Mouse (Mus musculus) embryonic stem cell, embryonic (primary cell): ENCODE data around the gene Depdc5.

Experiments used
- CTCF ChIA-PET, 4 experiments: fragments of 300-600 bp in 2 of 4; fragments of 350-600 bp in 2 of 4; sonication (Branson Sonifier 250); formaldehyde crosslinking; loops; one replicate each; lab custom pipeline; 2022; ENCODE audit warnings: inconsistent platforms in 2 of 4; lab: Charles Lee
- POLR2A ChIA-PET, 4 experiments: fragments of 300-600 bp in 2 of 4; fragments of 350-600 bp in 2 of 4; sonication (Branson Sonifier 250); formaldehyde crosslinking; loops; one replicate each; lab custom pipeline; 2022; ENCODE audit warnings: antibody characterized with exemption in 4 of 4, inconsistent platforms in 1 of 4; lab: Charles Lee

The Depdc5 gene

DNA sequence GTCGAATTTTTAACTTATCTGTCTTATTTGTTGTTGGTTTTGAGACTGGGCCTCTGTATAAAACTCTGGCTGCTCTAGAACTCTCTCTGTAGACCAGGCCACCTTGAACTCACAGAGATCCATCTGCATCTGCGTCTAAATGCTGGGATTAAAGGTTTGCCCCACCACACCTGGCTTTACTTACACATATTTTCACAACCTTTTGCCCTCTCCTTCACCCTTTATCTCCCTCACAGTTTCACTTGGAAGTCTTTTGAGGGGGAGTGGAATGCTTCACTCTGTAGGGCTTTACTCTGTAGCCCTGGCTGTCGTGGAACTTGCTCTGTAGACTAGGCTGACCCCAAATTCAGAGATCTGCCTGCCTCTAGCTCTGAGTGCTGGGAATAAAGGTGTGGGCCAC is 98.1 kb downstream of the Depdc5 start:
- POLR2A ChIA-PET: interaction anchor here in 1 of 4 experiments (0.7 to 1.4 kb wide), 2 partner anchors 22 to 31 kb away, joined by 3 to 4 read pairs; no protein-coding TSS in a partner anchor
- CTCF ChIA-PET: interaction anchor here in 2 of 4 experiments (0.9 to 1.5 kb wide), 2 partner anchors 25 to 60 kb away, joined by 3 read pairs; no protein-coding TSS in a partner anchor

DNA sequence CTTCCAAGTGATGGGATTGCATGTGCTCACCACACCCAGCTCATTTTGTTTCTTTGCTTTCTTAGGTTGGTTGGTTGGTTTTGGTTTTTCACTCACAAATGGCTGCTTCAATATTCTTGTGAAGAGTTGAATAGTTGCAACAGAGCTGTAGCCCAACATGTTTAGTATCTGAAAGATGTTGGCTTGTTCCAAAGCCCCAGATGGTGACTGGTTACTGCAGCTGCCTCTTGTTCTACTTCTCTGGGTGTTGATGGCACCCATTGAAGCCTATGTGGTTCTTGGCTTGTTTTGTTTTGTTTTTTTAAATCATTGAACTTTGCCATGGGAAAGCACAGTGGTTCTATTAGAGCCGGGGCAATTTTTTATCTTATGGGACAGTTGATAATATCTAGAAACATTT is 99.1 kb downstream of the Depdc5 start:
- ChIA-PET POLR2A (no interaction called here), CTCF (interaction anchor here in 2 of 4 experiments (0.9 to 1.5 kb wide), 2 partner anchors 26 to 59 kb away, joined by 3 read pairs; no protein-coding TSS in a partner anchor)

DNA sequence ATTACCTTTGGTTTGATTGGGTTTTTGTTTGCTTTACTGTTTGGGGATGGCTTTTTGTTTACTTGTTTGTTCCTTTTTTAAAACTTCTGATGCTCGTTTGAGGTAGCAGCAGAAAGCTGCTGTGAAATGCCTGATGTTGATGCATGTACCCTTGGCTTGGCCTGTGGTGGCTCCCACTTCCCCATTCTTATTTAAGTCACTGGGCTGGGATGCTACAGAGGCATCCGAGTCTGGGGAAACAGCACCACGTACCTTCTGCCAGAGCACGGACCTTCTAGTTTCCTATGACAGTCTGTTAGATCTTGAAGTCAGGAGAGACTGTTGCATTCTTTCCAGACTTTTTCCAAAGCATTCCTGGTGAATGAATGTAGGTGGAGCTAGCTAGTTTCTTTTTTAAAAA is 113.0 kb downstream of the Depdc5 start:
- CTCF ChIA-PET: interaction anchor here in 3 of 4 experiments (0.6 to 1.7 kb wide), 3 partner anchors 45 to 57 kb away, joined by 3 to 4 read pairs (median 3); no protein-coding TSS in a partner anchor
- POLR2A ChIA-PET: interaction anchor here in 2 of 4 experiments (0.9 to 2.3 kb wide), 5 partner anchors 9 to 42 kb away, joined by 3 to 10 read pairs (median 4); partner anchors contain the start of gene Ywhah (in 1 of the 2)

DNA sequence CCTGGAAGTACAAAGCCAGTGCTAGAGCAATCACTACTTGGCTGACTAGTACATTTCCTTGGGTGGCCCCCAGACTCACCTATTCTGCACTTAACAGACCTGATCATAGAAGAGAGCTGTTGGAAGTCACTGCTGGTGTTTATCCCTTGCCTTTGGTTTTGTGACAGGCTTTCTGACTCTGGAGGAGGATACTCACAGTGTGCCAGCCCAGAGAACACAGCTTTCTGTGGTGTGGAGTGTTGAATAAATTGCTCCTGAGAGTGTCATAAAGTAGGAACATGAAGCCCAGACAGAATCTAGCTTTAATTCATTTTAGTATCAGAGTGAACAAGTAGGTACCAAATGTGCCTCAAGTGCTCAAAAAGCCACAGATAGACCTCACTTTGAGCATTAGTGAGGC is 113.7 kb downstream of the Depdc5 start:
- ChIA-PET POLR2A (interaction anchor here in 3 of 4 experiments (0.9 to 2.3 kb wide), 10 partner anchors 9 to 47 kb away, joined by 3 to 10 read pairs (median 4); partner anchors contain the start of gene Ywhah (in 2 of the 3)), CTCF (interaction anchor here in 3 of 4 experiments (0.6 to 1.7 kb wide), 4 partner anchors 47 to 56 kb away, joined by 3 to 5 read pairs (median 4); no protein-coding TSS in a partner anchor)

DNA sequence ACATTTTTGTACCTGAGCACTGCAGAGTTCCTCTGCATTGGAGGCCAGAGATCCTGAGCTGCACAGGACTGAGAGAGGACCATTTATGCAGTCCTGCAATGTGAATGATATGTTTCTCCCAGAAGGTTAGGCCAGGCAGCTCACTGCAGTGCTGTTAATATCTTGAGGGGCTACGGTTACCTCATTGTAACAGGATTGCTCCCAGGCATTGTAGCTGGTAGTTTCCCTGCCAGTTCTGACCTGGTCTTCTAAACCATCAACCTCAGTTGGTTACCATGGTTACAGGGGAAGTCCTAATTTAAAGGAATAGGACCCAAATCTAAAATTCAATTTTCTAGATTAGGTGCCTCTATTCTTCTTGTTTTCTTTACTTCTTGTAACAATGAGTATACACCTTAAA is 121.9 kb downstream of the Depdc5 start:
- POLR2A ChIA-PET: interaction anchor here in 2 of 4 experiments (0.6 to 2.8 kb wide), 8 partner anchors 8 to 148 kb away, joined by 3 to 10 read pairs (median 4); no protein-coding TSS in a partner anchor
- CTCF ChIA-PET: no interaction called here

DNA sequence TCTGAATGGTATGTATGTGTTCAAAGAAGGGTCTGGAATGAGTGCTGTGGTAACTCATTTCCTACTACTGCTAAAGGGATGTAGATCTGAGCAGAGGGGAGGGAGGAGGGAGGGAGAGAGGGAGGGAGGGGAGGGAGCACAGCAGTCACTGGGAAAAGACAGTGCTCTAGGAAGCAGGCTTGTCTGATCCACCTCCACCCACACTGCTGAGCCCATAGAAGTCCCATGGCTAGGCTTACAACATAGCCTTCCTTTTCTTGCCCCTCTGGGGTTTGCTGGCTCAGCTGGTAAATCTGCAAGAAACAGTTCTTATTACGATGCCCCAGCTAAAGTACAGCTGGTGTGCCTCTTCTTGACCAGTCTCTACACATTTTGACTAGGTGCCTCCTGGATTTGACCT is 124.4 kb downstream of the Depdc5 start:
- ChIA-PET POLR2A (interaction anchor here in 2 of 4 experiments (0.5 to 3.7 kb wide), 3 partner anchors 10 to 521 kb away, joined by 3 to 18 read pairs (median 4); partner anchors contain the start of gene Ywhah (in 1 of the 2)), CTCF (no interaction called here)

DNA sequence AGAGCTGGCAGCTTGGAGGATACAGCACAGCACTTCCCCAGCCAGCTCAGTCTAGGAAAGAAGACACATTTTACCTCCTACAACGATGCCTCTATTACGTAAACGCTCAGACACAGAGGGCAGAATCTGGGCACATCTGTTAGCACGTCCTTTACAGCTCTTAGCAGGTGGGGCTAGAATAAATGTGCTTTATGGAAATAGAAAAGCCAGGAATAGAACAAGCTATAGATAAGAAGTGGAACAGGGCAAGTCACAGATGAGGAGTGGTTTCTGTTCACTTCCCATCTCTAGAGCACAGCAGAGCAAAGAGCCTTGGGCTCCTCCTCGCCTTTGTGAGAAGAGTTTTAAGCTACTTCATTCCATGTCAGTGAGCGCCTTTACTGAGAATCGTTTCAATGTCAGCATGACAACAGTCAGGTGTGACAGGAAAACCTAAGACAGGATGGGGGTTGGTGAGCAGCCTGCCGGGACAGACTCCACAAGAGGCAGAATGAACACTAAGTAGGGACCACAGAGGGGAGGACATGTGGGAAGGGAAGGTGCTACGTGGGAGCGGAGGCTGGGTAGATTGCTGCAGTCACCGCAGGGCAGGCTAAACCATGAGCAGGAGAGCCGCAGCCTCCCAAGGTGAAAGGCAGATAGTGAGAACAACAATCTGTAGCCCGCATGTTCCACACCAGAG is 126.6 kb downstream of the Depdc5 start:
- POLR2A ChIA-PET: interaction anchor here in 2 of 4 experiments (0.6 to 3.7 kb wide), 15 partner anchors 12 to 230 kb away, joined by 3 to 18 read pairs (median 4); partner anchors contain the start of gene Ywhah (in 2 of the 2)
- CTCF ChIA-PET: interaction anchor here in 3 of 4 experiments (0.7 to 1.6 kb wide), 5 partner anchors 12 to 56 kb away, joined by 3 to 4 read pairs (median 3); no protein-coding TSS in a partner anchor

DNA sequence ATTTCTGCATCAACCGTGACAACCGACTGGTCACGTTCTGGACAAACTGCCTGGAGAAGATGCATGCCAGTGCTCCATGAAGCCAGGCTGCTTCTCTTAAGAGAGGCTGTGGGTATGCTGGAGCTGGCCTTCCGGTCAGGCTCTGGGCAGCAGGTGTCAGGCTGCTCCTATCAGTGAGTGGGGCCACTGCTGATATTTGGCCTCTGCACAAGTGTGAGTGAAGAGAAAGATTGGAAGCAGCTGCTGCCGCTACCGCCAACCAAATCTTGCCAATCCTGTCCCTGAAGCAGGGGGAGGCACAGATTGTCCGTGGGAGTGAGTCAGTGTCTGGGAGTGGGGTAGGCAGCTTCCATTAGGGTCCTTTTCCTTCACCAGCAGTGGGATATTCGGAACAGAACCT is 127.7 kb downstream of the Depdc5 start:
- CTCF ChIA-PET: interaction anchor here in 3 of 4 experiments (1.2 to 1.6 kb wide), 3 partner anchors 42 to 43 kb away, joined by 3 to 5 read pairs (median 4); no protein-coding TSS in a partner anchor
- POLR2A ChIA-PET: interaction anchor here in 2 of 4 experiments (0.6 to 7.4 kb wide), 8 partner anchors 10 to 141 kb away, joined by 3 to 59 read pairs (median 4); partner anchors contain the start of gene Ywhah (in 2 of the 2)

DNA sequence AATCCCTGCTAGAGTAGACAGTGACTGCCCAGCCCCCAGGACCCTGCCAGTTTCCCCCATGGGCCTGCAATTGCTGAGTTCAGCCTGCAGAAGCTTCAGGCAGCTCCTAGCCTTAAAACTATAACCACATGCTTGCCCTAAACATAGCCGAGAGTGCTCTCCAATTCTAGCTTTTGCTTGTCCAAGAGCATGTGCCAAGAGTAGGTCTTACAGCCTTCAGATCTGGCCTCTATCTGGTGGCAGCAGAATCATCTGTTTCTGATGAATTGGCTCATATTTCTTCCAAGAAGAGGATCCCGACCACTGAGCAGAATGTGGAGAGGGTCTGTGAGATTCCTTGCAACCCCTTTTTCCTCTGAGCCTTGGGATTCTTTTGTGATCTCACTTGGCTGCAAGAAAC is 131.0 kb downstream of the Depdc5 start:
- ChIA-PET POLR2A (interaction anchor here in 3 of 4 experiments (0.6 to 7.4 kb wide), 9 partner anchors 8 to 29 kb away, joined by 3 to 59 read pairs (median 4); partner anchors contain the start of gene Ywhah (in 1 of the 3)), CTCF (interaction anchor here in 1 of 4 experiments (1.4 to 1.6 kb wide), 2 partner anchors 27 to 38 kb away, joined by 3 read pairs; no protein-coding TSS in a partner anchor)

DNA sequence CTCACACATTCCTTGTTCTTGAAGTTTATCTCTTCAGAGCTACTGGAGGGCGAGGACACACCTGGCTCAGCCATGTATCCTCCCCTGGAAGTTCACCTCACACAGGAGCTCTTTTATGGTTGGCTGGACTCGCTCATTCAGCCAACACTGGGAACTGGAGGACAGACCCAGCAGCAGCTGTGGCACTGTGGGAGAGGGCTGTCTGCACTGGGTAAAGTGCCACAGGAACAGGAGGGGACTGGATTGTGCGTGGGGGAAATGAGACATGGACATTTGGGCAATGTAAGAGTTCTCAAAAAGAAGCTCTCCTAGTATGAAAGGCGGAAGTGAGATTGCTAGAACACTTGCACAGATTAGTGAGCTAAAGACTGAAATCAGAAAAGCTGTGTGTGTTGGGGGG is 132.3 kb downstream of the Depdc5 start:
- ChIA-PET POLR2A (interaction anchor here in 3 of 4 experiments (1.0 to 7.4 kb wide), 11 partner anchors 9 to 237 kb away, joined by 3 to 59 read pairs (median 4); partner anchors contain the start of gene Ywhah (in 1 of the 3)), CTCF (interaction anchor here in 3 of 4 experiments (0.5 to 1.6 kb wide), 3 partner anchors 12 to 162 kb away, joined by 3 to 4 read pairs (median 3); no protein-coding TSS in a partner anchor)

DNA sequence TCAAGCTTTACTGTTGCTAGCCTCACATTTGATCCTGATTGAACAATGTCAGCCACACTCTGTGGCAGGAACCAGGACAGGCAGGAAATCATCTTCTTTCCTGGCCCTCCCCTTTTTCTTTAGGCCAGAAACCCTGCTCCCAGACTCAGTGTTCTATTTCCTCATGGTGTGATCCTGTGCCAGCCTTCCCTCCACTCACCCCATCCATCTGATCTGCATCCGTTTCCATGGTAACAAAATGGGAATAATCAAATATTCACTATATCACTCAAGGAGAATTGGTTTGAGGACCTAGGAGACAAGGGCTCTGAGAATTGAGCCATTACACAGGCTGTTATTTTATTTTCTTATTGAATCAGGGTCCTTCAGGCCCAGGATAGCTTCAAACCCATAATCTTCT is 133.1 kb downstream of the Depdc5 start:
- POLR2A ChIA-PET: interaction anchor here (0.7 to 7.4 kb wide), 11 partner anchors 8 to 37 kb away, joined by 3 to 59 read pairs (median 4); partner anchors contain the start of gene Ywhah (in 2 of the 4)

DNA sequence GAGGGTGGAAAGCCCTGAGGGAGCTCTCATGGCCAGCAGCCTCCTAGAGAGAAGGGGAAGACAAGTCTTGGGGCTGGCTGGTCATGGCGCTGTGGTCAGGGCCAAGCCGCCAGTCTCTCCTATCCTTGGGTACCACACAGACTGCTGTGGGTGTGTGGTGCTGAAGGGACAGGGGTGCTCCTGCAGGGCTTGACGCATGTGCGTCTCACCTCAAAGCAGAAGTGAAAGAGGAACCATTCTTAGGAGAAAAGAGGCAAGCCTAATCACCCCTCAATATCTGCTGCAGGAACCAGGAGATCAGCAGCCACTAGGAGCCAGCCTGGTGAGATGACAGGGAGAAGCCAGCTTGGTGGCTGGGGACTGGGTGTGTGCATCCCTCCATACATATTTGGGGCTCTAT is 134.2 kb downstream of the Depdc5 start:
- ChIA-PET POLR2A (interaction anchor here (0.6 to 7.4 kb wide), 9 partner anchors 9 to 859 kb away, joined by 3 to 59 read pairs (median 4); partner anchors contain the start of gene Ywhah (in 1 of the 4)), CTCF (interaction anchor here in 1 of 4 experiments (0.7 kb wide), 1 partner anchor 122 kb away, joined by 3 read pairs; no protein-coding TSS in a partner anchor)

More for the DNA sequence above, 133.1 kb downstream of the Depdc5 start:
- CTCF ChIA-PET: no interaction called here

DNA sequence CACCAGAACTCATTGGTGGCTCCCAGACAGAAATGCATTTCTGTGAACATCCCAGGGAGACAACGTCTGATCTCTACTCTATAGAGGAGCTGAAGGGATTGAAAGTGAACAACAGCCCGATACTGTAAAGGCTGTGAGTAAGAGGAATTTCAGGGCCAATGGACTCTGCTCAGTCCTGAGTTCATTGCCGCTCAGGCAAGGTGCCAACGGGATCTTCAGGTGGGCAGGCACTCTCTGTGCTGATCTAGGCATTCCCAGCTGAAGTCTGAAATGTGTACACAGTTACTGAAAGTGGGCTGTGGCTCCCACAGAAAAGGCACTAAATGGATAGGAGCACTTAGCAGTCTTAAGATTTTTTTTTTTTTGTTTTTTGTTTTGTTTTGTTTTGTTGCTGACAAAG is 135.3 kb downstream of the Depdc5 start:
- CTCF ChIA-PET: interaction anchor here in 2 of 4 experiments (0.8 to 1.3 kb wide), 2 partner anchors 34 to 35 kb away, joined by 3 to 4 read pairs; no protein-coding TSS in a partner anchor

DNA sequence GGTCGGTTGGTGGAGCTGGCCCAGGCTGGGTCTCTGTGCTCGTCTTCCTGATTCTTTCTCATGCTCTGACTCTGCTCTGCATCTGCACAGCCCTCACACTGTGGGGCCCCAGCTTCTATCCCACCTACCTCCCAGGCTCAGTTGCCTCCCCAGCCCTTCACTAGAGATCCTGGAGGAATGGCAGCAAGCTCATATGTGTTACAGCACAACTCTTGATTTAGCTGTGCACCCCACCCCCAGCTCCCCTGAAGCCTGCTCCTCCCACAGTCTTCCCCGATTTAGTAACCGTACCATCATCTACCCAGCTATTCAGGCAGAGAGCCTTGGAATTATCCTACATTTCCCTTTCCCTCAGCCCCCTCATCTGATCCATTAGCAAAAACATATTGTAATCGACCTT is 137.6 kb downstream of the Depdc5 start:
- POLR2A ChIA-PET: interaction anchor here in 2 of 4 experiments (0.9 to 2.6 kb wide), 5 partner anchors 9 to 17 kb away, joined by 3 to 12 read pairs (median 5); partner anchors contain the start of gene Ywhah (in 2 of the 2)
- CTCF ChIA-PET: interaction anchor here in 3 of 4 experiments (0.6 to 1.5 kb wide), 3 partner anchors 9 to 33 kb away, joined by 3 to 6 read pairs (median 4); no protein-coding TSS in a partner anchor

More for the DNA sequence above, 135.3 kb downstream of the Depdc5 start:
- POLR2A ChIA-PET: interaction anchor here in 2 of 4 experiments (0.5 to 1.9 kb wide), 3 partner anchors 10 to 20 kb away, joined by 3 to 4 read pairs (median 3); partner anchors contain the start of gene Ywhah (in 1 of the 2)

DNA sequence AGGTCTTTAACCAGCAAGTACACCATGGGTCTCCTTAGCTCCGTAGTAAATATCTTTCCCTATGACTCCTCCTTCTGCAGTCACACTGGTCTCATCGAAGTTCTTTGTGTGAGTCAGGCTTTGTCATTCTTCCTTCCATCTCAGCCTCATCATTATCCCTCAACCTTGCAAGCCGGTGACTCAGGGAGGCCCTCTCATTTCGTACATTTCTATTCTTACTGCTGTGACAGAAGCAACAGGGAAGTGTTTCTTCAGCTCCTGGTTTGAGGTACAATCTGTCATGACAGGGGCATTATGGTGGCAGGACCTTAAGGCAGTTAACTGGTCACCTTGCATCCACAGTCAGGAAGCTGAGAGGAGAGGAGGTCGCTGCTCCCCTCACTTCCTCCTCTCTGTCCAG is 139.3 kb downstream of the Depdc5 start:
- POLR2A ChIA-PET: interaction anchor here in 2 of 4 experiments (1.5 to 2.5 kb wide), 3 partner anchors 9 to 16 kb away, joined by 5 to 7 read pairs (median 5); partner anchors contain the start of gene Ywhah (in 1 of the 2)

DNA sequence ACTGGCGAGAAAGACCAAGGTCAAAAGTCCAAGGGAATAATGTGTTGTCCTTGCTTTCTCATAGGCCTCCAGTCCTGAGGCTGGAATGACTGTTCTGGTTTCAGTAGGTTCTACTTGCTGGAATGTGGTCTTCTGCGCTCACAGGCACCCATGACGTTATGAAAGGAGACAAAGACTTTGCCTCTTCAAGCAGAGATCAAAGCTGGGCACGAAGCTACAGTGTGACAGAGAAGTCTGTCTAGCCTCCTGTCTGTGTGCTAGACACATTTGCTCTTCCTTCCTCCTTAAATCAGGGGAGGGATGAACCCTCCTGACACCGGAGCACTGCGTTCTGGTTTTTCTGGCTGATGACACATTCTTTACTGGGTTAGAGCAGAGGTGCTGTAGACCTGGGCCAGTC is 140.0 kb downstream of the Depdc5 start:
- POLR2A ChIA-PET: interaction anchor here in 2 of 4 experiments (1.0 to 2.6 kb wide), 4 partner anchors 8 to 15 kb away, joined by 3 to 7 read pairs (median 4); partner anchors contain the start of gene Ywhah (in 1 of the 2)

More for the DNA sequence above, 139.3 kb downstream of the Depdc5 start:
- CTCF ChIA-PET: interaction anchor here in 1 of 4 experiments (1.4 kb wide), 1 partner anchor 141 kb away, joined by 3 read pairs; no protein-coding TSS in a partner anchor

DNA sequence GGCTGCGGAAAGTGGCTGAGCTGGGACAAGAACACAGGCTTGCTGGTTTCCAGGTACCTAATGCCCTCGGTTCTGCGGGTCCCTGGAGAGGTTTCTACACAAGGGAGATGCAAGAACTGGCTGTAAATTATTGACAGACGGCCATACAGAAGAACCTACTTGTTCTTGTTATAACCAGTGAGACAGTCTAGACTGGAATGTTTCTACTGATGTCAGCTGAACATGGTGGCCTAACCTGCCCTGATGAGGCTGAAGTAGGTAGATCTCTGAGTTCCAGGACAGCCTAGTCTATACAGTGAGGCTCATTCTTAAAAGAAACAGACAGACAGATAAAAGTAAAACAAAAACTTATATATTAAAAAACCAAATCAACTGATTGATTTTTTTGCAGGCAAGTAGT is 140.6 kb downstream of the Depdc5 start:
- ChIA-PET CTCF (no interaction called here), POLR2A (interaction anchor here in 2 of 4 experiments (1.0 to 2.6 kb wide), 4 partner anchors 8 to 14 kb away, joined by 3 to 7 read pairs (median 4); partner anchors contain the start of gene Ywhah (in 1 of the 2))

More for the DNA sequence above, 140.0 kb downstream of the Depdc5 start:
- CTCF ChIA-PET: no interaction called here
